Mouse (Mus musculus) cerebellum, adult 18-20 months (tissue): ENCODE measurements at regions not wholly inside any gene's neighbourhood (a gene's known extent, or its start where the extent isn't known, plus 50 kb on each side); places are given as distances from the start of the nearest gene placed in this dataset.

Experiments used
- DNase-seq, 2 experiments: peaks; one replicate each; pipeline ENCODE4 v3.0.0; 2021

DNA sequence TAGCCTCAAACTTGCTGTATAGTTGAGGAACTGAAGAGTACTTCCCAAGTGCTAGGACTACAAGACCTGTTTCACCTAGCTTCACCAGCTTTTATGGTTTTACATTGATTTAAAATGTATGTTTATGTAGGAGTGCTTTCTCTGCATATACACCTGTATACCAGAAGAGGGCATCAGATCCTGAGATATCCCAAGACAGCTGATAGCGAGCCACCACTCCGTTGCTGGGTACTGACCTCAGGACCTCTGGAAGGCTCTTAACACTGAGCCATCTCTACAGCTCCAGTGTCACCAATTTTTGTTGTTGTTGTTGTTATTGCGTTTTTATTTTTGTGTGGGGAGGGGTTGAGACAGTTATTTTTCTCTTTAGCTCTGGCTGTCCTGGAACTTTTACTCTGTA lies 55.9 kb upstream of the Ddx3x start:
- DNase-seq, result no peak

GRCm38 (mm10) chrX:13226429-13226828 lies 54.3 kb upstream of the Ddx3x start:
- no peak for DNase-seq

- peak; percentile 36 to 64 for DNase-seq
Observed at GRCm38 (mm10) chrX:13229891-13230614, 50.7 kb upstream of the Ddx3x start.

DNA sequence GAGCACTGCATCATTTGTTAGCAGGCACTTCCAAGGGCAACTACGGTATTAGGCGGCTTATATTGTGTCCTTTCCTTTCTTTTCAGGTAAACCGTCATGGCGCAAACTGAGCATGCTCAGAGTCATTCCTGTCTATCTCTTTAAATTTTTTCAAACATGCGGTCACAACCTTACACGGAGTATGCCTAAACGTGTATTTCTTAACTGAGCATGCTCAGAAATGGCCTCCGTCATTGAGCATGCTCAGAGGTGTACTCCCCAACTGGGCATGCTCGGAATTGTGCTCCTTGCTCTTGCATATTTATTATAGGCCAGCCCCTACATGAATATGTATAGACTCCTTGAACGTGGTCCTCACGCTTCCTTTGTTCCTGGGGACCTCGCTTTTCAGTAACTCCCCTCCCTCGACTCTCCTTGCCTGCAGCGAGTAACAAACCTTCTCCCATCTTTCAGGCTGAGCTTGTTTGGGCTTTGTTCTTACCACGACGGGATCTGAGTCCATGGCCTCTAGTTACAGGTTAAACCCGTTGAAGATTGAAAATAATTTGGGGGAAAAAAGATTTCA lies 50.1 kb upstream of the Ddx3x start:
- DNase-seq, result peak; percentile 83 to 84
